Mouse (Mus musculus) liver, embryonic 13.5 days (tissue): ENCODE measurements around the gene Fam136a. TPM values are rescaled to one million over a fixed set of nuclear protein-coding genes. Genes with fewer than 3 reads are reported as not detected.
"Not testable (repeated sequence)": the region's sequence is repeated elsewhere in the genome, so short reads cannot be mapped to it uniquely, and the experiment has no call there.

Source experiments
- ATAC-seq: fragments of 200-750 bp; cut with Nextera tagmentation; 2 replicates; pipeline ENCODE4 v1.8.0; 2017; ENCODE audit warnings: low read depth, mild to moderate bottlenecking, moderate number of reproducible peaks, moderate library complexity
- DNase-seq: peaks from one replicate; pipeline ENCODE4 v3.0.0; 2022
- H3K27ac ChIP-seq: fragments of 300-500 bp; sonication (generic); 2 replicates; pipeline ENCODE4 v1.5.1; 2015; ENCODE audit warnings: moderate library complexity, mild to moderate bottlenecking, inconsistent platforms
- H3K27me3 ChIP-seq: fragments of 300-500 bp; sonication (generic); 2 replicates; pipeline ENCODE4 v1.6.1; 2015; ENCODE audit warnings: mild to moderate bottlenecking, inconsistent platforms
- H3K36me3 ChIP-seq: fragments of 300-500 bp; sonication (generic); 2 replicates; pipeline ENCODE4 v1.6.1; 2015; ENCODE audit warnings: mild to moderate bottlenecking, inconsistent platforms
- H3K4me1 ChIP-seq: fragments of 300-500 bp; sonication (generic); replicated peaks from 2 replicates; pipeline ENCODE4 v1.6.1; 2015; ENCODE audit warnings: inconsistent platforms
- H3K4me2 ChIP-seq: fragments of 300-500 bp; sonication (generic); 2 replicates; pipeline ENCODE4 v1.6.1; 2015; ENCODE audit warnings: inconsistent platforms, mild to moderate bottlenecking, moderate library complexity
- H3K4me3 ChIP-seq: fragments of 300-500 bp; sonication (generic); replicated peaks from 2 replicates; pipeline ENCODE4 v1.5.1; 2015; ENCODE audit warnings: mild to moderate bottlenecking, inconsistent platforms
- H3K9ac ChIP-seq: fragments of 300-500 bp; sonication (generic); 2 replicates; pipeline ENCODE4 v1.6.1; 2015; ENCODE audit warnings: mild to moderate bottlenecking, inconsistent platforms
- H3K9me3 ChIP-seq: fragments of 300-500 bp; sonication (generic); replicated peaks from 2 replicates; pipeline ENCODE4 v1.6.1; 2016; ENCODE audit warnings: inconsistent platforms
- WGBS: fragments of 180-500 bp; shearing (Covaris S2); methylation state at CpG from one replicate; pipeline ENCODE4 v1.1.7; 2015; ENCODE audit not compliant: insufficient replicate concordance; 5-methylcytosine and 5-hydroxymethylcytosine counted together
- polyA plus RNA-seq: library from polyadenylated mRNA; unstranded; fragments of >200 nt; fragmentation: Nextera tagmentation; extraction: Ambion mirVana; gene quantifications from 2 replicates; pipeline ENCODE4 v1.2.1, GENCODE M21; 2015

The Fam136a gene
- polyA plus RNA-seq, 1 experiment from 2014 or later, result 94.3 TPM

DNA sequence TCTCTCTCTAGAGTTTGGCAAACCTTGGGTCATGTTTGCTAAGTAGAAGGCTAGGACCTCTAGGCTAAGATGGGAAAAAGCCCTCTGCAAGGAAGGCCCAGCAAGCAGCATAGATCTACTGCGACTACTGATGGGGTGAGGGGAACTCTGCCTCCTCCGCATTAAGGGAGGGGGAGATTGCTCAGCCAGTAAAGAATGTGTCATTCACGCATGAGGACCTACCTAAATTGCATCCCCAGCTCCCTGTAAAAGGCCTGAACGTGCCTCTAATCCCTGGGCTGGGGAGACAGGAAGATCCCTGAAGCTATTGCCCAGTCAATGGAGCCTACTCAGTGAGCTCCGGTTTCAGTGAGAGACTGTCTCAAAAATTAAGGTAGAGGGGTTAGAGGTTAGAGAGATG lies 29.6 kb upstream of the Fam136a start:
- Histone ChIP-seq H3K4me3 (no peak overlapping the region), H3K4me2 (no peak overlapping the region), H3K36me3 (no peaks in the 10 kb centered on the region), H3K9ac (no peak overlapping the region), H3K27ac (no peak overlapping the region), H3K9me3 (no peaks in the 10 kb centered on the region), H3K27me3 (no peaks in the 10 kb centered on the region), H3K4me1 (no peaks in the 10 kb centered on the region)
- DNase-seq, result no peak
- WGBS, result 67% methylated on average over 5 of the region's 5 CpGs
- ATAC-seq, result no peak

- H3K36me3 ChIP-seq, H3K9me3 ChIP-seq, H3K4me1 ChIP-seq, H3K4me2 ChIP-seq, H3K27ac ChIP-seq, H3K4me3 ChIP-seq, H3K27me3 ChIP-seq, H3K9ac ChIP-seq, ATAC-seq, DNase-seq: not testable (repeated sequence)
- 62% methylated on average over 4 of the region's 4 CpGs for WGBS
These were observed 29.1 kb upstream of the Fam136a start for GRCm38 (mm10) chr6:86336340-86336739.

DNA sequence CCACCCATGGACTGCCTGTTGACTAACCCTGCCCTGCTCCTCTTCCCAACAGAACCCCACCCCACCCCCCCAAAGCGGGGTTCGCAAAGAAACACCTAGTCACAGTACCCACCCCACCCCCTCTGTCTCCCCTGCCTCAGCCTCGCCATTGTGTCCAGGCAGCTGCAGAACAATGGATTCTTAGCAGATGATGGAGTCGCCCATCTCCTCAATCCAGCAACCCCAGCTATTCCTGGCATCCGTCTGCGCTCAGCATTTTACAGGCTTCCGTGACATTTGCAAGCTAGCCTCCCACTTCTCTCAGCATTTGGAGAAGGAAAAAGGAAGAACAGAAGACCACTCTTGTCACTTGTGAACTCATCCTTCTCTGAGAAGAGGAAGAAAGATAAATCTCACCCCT lies 21.8 kb upstream of the Fam136a start:
- H3K4me3 ChIP-seq, result no peak overlapping the region
- H3K4me2 ChIP-seq, result no peak overlapping the region
- 16% methylated on average over 7 of the region's 7 CpGs for WGBS
- H3K36me3 ChIP-seq, result no peaks in the 10 kb centered on the region
- DNase-seq, result no peak
- H3K9me3 ChIP-seq, result no peaks in the 10 kb centered on the region
- H3K9ac ChIP-seq, result no peak overlapping the region
- no peak overlapping the region for H3K27ac ChIP-seq
- no peaks in the 10 kb centered on the region for H3K27me3 ChIP-seq
- ATAC-seq, result no peak
- no peaks in the 10 kb centered on the region for H3K4me1 ChIP-seq

- Histone ChIP-seq H3K4me1 (no peaks in the 10 kb centered on the region), H3K4me3 (no peak overlapping the region), H3K27ac (no peak overlapping the region), H3K4me2 (no peak overlapping the region), H3K36me3 (no peaks in the 10 kb centered on the region), H3K9ac (no peak overlapping the region), H3K27me3 (no peaks in the 10 kb centered on the region), H3K9me3 (no peaks in the 10 kb centered on the region)
- 58% methylated on average over 2 of the region's 2 CpGs for WGBS
- DNase-seq, result no peak
- no peak for ATAC-seq
These were observed 19.4 kb upstream of the Fam136a start for GRCm38 (mm10) chr6:86346063-86346462.

DNA sequence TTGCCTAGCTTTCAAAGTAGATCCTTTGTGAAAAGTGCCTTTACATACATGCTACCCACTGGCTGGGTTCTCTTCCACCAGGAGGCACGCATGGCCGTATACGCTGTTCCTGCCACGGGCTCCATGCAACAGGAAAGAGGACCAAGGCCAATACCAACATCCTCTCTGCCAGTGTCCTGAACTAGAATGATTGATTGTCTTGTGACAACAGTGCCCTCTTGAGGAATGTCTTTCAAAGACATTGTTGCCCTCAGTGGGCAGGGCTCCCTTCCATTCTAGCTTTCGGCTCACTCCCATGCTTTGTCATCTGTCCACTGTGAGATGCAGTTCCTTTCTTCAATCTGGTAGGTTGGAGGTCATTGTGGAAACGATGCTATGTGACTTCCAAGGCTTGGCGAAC lies 16.2 kb upstream of the Fam136a start:
- H3K4me1 ChIP-seq, result no peaks in the 10 kb centered on the region
- no peak overlapping the region for H3K9ac ChIP-seq
- H3K4me2 ChIP-seq, result no peak overlapping the region
- no peak for ATAC-seq
- H3K27ac ChIP-seq, result no peak overlapping the region
- H3K27me3 ChIP-seq, result no peaks in the 10 kb centered on the region
- no peaks in the 10 kb centered on the region for H3K36me3 ChIP-seq
- DNase-seq, result no peak
- H3K4me3 ChIP-seq, result no peak overlapping the region
- H3K9me3 ChIP-seq, result no peaks in the 10 kb centered on the region
- WGBS, result 49% methylated on average over 7 of the region's 7 CpGs

- WGBS, result 55% methylated on average over 3 of the region's 3 CpGs
These were observed 10.5 kb upstream of the Fam136a start for GRCm38 (mm10) chr6:86354948-86355347.

DNA sequence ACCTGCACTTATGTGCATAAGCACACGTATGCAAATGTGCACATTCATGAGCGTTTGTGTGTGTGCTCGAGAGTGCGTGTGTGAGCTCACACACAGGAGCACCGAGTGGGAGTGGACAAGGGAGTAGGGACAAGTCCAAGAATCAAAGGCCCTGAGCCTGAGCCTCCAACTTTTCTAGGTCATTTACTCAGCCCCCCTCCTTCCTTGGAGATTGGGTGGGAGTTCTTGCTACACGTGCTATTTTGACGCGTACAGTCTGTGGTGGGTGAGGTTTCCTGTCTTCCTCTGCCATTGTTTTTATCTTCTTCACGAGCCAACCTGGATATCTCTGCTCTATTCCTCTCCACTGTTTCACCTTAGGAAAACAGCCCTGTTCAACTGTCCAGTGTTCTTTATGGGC lies 8.5 kb upstream of the Fam136a start:
- Histone ChIP-seq H3K9ac (no peak overlapping the region), H3K4me1 (no peaks in the 10 kb centered on the region), H3K36me3 (no peaks in the 10 kb centered on the region), H3K4me2 (no peak overlapping the region), H3K27me3 (no peaks in the 10 kb centered on the region), H3K27ac (no peak overlapping the region), H3K4me3 (no peak overlapping the region), H3K9me3 (no peaks in the 10 kb centered on the region)
- 46% methylated on average over 9 of the region's 9 CpGs for WGBS
- DNase-seq (no peak), ATAC-seq (no peak)

More at GRCm38 (mm10) chr6:86354948-86355347, 10.5 kb upstream of the Fam136a start:
- H3K4me3 ChIP-seq, result no peak overlapping the region
- no peak overlapping the region for H3K9ac ChIP-seq
- no peak overlapping the region for H3K4me2 ChIP-seq
- ATAC-seq, result no peak
- H3K27ac ChIP-seq, result no peak overlapping the region
- H3K27me3 ChIP-seq, result no peaks in the 10 kb centered on the region
- no peaks in the 10 kb centered on the region for H3K36me3 ChIP-seq
- no peaks in the 10 kb centered on the region for H3K9me3 ChIP-seq
- DNase-seq, result no peak
- no peaks in the 10 kb centered on the region for H3K4me1 ChIP-seq

GRCm38 (mm10) chr6:86360691-86361090 lies 4.8 kb upstream of the Fam136a start:
- DNase-seq, result no peak
- 67% methylated on average over 7 of the region's 7 CpGs for WGBS
- no peak overlapping the region for H3K27ac ChIP-seq

DNA sequence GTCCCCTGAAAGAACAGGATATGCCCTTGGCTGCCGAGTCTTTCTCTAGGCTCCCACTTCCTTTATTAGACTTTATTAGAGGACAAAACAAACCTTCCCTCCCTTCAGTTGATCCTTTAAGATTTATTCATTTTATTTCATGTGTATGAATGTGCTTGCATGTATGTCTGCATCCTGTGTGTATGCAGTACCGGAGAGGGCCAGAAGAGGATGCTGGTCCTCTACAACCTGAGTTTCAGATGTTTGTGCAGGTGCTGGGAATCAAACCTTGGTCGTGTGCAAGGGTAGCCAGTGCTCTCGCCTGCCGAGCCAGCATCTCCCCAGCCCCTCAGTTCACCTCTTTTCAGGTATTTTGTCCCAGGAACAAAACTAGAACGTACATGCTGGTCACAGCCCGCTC lies 4.1 kb upstream of the Fam136a start:
- Histone ChIP-seq H3K9ac (no peak overlapping the region), H3K4me2 (no peak overlapping the region), H3K36me3 (no peaks in the 10 kb centered on the region), H3K4me1 (peaks cover 16% of the 10 kb centered on the region), H3K27ac (no peak overlapping the region), H3K4me3 (no peak overlapping the region), H3K27me3 (no peaks in the 10 kb centered on the region), H3K9me3 (no peaks in the 10 kb centered on the region)
- 75% methylated on average over 7 of the region's 7 CpGs for WGBS
- ATAC-seq (no peak), DNase-seq (no peak)

More at GRCm38 (mm10) chr6:86360691-86361090, 4.8 kb upstream of the Fam136a start:
- H3K27me3 ChIP-seq, result no peaks in the 10 kb centered on the region
- H3K4me3 ChIP-seq, result no peak overlapping the region
- peaks cover 9% of the 10 kb centered on the region for H3K4me1 ChIP-seq
- H3K9me3 ChIP-seq, result no peaks in the 10 kb centered on the region
- H3K36me3 ChIP-seq, result no peaks in the 10 kb centered on the region
- H3K9ac ChIP-seq, result no peak overlapping the region
- H3K4me2 ChIP-seq, result no peak overlapping the region
- no peak for ATAC-seq

DNA sequence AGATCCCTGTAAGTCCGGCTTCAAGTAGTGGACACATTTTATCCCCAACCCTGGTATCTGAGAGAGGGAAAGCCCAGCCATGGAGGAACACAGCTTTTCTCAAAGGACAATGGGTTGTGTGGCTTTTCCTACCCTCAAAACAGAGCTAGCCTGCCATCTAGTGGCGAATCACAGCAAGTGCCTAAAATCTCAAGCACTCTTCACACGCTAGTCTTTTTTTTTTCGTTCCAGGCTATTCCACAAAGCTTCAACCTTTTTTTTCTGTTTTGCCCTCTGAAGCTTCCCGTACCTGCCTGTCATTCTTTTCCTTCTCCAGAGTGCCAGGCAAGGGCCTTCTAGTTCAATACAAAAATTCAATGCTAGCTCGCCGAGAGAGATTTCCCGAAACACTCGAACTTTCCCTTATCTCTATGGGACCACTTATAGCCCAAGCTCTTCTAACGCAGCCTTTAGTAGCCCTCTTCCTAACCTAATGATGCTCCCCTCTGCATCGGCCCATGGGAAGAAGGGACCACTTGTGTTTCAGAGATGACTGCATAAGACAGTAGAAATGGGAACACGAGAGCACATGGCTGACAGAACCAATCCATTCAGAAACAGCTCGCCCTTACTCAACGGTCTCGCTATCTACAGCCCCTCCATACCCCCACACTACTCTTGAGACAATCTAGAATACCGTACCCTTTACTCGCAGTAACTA lies 854 bp upstream of the Fam136a start:
- Histone ChIP-seq H3K9ac (peak overlapping the region; percentile 78), H3K4me1 (peaks cover 36% of the 10 kb centered on the region), H3K4me3 (peak overlapping the region; percentile 72), H3K9me3 (no peaks in the 10 kb centered on the region), H3K27ac (peak overlapping the region; percentile 68), H3K4me2 (peak overlapping the region; percentile 98), H3K27me3 (no peaks in the 10 kb centered on the region), H3K36me3 (peaks cover 11% of the 10 kb centered on the region)
- no peak for ATAC-seq
- WGBS, result 1% methylated on average over 17 of the region's 17 CpGs
- DNase-seq, result peak; percentile 57

DNA sequence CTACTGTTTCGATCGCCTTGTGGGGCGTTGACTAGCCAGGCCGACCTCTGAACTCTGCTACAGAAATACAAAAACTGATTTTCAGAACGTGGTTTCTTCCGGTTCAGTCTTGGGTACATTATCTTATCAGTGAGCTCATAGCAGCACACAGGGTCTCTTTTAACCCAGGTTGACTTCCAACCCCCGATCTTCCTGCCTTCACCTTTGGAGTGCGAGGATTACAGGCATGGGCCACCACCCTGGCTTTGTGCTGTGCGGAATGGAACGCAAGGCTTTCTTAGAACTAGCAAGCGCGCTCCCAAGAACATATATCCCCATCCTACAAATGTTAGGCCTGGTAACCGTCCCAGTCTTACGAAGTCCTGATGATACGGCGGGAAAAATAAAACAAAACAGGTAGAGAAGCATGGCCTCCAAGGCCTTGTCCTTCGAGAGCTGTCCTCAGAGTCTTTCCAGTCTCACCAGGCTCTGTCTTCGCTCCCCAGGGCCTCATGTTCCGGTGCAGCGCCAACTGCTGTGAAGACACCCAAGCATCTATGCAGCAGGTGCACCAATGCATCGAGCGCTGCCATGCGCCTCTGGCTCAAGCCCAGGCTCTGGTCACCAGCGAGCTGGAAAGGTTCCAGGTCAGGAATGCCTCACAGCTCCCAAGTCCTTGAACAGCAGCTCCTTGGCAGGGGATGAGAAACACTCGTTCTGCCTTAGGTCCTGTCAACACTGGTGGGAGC lies 843 bp downstream of the Fam136a start:
- Histone ChIP-seq H3K9ac (peak overlapping the region; percentile 80), H3K4me1 (peaks cover 46% of the 10 kb centered on the region), H3K9me3 (no peaks in the 10 kb centered on the region), H3K4me2 (peak overlapping the region; percentile 98), H3K27ac (peak overlapping the region; percentile 84), H3K27me3 (no peaks in the 10 kb centered on the region), H3K36me3 (peaks cover 11% of the 10 kb centered on the region), H3K4me3 (peak overlapping the region; percentile 72)
- 36% methylated on average over 25 of the region's 25 CpGs for WGBS
- DNase-seq, result peak; percentile 29
- ATAC-seq, result no peak; the same call in 1 of the 2 replicates

DNA sequence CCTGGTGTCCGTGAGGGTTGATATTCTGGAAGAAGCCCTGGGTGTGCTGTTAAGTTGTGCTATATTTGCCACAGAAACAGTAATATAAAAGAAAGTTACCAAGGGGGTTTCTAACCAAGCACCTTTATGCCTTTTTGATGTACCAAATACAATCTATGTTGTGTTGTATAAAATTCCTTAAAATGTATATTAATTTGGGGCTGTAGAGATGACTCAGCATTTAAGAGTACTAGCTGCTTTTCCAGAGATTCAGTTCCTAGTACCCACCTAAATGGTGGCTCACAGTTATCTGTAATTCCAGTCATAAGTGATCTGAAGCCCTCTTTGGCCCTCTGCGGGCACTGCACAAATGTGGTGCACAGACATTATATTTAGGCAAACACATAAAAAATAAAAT lies 1.4 kb downstream of the Fam136a start:
- H3K27ac ChIP-seq, result peak overlapping the region; percentile 84
- no peaks in the 10 kb centered on the region for H3K27me3 ChIP-seq
- DNase-seq (peak; percentile 8), ATAC-seq (no peak)
- H3K36me3 ChIP-seq, result peaks cover 11% of the 10 kb centered on the region
- WGBS, result 58% methylated on average over 2 of the region's 2 CpGs
- peak overlapping the region; percentile 72 for H3K4me3 ChIP-seq
- H3K4me2 ChIP-seq, result peak overlapping the region; percentile 98
- H3K4me1 ChIP-seq, result peaks cover 46% of the 10 kb centered on the region
- H3K9ac ChIP-seq, result peak overlapping the region; percentile 80
- H3K9me3 ChIP-seq, result no peaks in the 10 kb centered on the region
